In genomic region chr8:111743792-111744696, GRCm38 (mm10) we compare ENCODE assay signal across 8 mouse cellular contexts. TPM values are rescaled to one million over a fixed set of nuclear protein-coding genes. Genes with fewer than 3 reads are reported as not detected.
DNase-seq lines count a peak whose midpoint lies in the region; ATAC-seq and TF ChIP-seq lines count a peak whose summit lies in the region.

Bcar1 (minus strand) TSS chr8:111743809.

- peak within 1 kb of the TSS; percentile 94 for H3K27ac ChIP-seq in gastrocnemius, adult 2 months
- H3K27ac ChIP-seq in hindbrain, embryonic 15.5 days (replicated peaks): peak within 1 kb of the TSS; percentile 81
- H3K27ac ChIP-seq in midbrain, embryonic 10.5 days (replicated peaks): peak within 1 kb of the TSS; percentile 98
- H3K27ac ChIP-seq in stomach, embryonic 14.5 days (ENCODE audit: low read length): peak within 1 kb of the TSS; percentile 72; the same call in 1 of the 2 replicates

- H3K4me2 ChIP-seq in hindbrain, embryonic 15.5 days: peak within 1 kb of the TSS; percentile 81
- peak within 1 kb of the TSS; percentile 87 for H3K4me2 ChIP-seq in stomach, embryonic 14.5 days (replicated peaks; ENCODE audit: low read depth, low read length)

- no peaks in the 10 kb centered on the region for H3K36me3 ChIP-seq in hindbrain, embryonic 15.5 days
- H3K36me3 ChIP-seq in midbrain, embryonic 10.5 days: peaks cover 6% of the 10 kb centered on the region; the same call in 1 of the 2 replicates
- no peaks in the 10 kb centered on the region for H3K36me3 ChIP-seq in stomach, embryonic 14.5 days (ENCODE audit: control insufficient read depth, insufficient read depth, low read length)

- no peaks in the 10 kb centered on the region for H3K27me3 ChIP-seq in hindbrain, embryonic 15.5 days
- peaks cover 8% of the 10 kb centered on the region for H3K27me3 ChIP-seq in midbrain, embryonic 10.5 days (ENCODE audit: low read depth, poor library complexity, severe bottlenecking)
- H3K27me3 ChIP-seq in stomach, embryonic 14.5 days (ENCODE audit: control insufficient read depth, insufficient read depth, low read length): no peaks in the 10 kb centered on the region

- ATAC-seq in hindbrain, embryonic 15.5 days (ENCODE audit: low FRiP score, low read depth): peak; percentile 70
- peak; percentile 47 for ATAC-seq in stomach, embryonic 14.5 days (ENCODE audit: insufficient number of reproducible peaks, insufficient read depth, low FRiP score, low read depth)
- ATAC-seq in activated CD4-positive, CD25-positive, alpha-beta regulatory T cell, adult 4 months: no peak

- peak within 1 kb of the TSS; percentile 92 for H3K9ac ChIP-seq in hindbrain, embryonic 15.5 days
- H3K9ac ChIP-seq in stomach, embryonic 14.5 days (replicated peaks; ENCODE audit: low read depth, low read length): peak within 1 kb of the TSS; percentile 86

- 10% methylated on average over 35 of the region's 40 CpGs for WGBS in hindbrain, embryonic 15.5 days
- 10% methylated on average over 40 of the region's 40 CpGs for WGBS in midbrain, embryonic 10.5 days
- WGBS in stomach, embryonic 14.5 days: 11% methylated on average over 37 of the region's 40 CpGs

- H3K4me1 ChIP-seq in hindbrain, embryonic 15.5 days (replicated peaks): peaks cover 66% of the 10 kb centered on the region
- peaks cover 74% of the 10 kb centered on the region for H3K4me1 ChIP-seq in midbrain, embryonic 10.5 days
- peaks cover 56% of the 10 kb centered on the region for H3K4me1 ChIP-seq in stomach, embryonic 14.5 days (ENCODE audit: control insufficient read depth, insufficient read depth, low read length)

- no peak for TF ChIP-seq CTCF in gastrocnemius, adult 2 months (IDR thresholded peaks at IDR 0.05)

- DNase-seq in ZHBTc4 (ENCODE audit: low read depth, low spot score): peak; percentile 73
- DNase-seq in cerebellum, postnatal 10 days: peak; percentile 97
- peak; percentile 90 for DNase-seq in gastrocnemius, adult 2 months
- DNase-seq in left cerebral cortex, postnatal 14 days (ENCODE audit: low spot score in 2 of 2): peak in 1 of 2 experiments; percentile 78
- peak; percentile 90 for DNase-seq in midbrain, embryonic 10.5 days (ENCODE audit: low spot score)

- H3K9me3 ChIP-seq in hindbrain, embryonic 15.5 days: no peaks in the 10 kb centered on the region
- no peaks in the 10 kb centered on the region for H3K9me3 ChIP-seq in midbrain, embryonic 10.5 days (replicated peaks)
- H3K9me3 ChIP-seq in stomach, embryonic 14.5 days (ENCODE audit: control insufficient read depth, low read depth, low read length): no peaks in the 10 kb centered on the region

- intact Hi-C loops in gastrocnemius, adult 2 months (cut with DNase I): no loop called here
- intact Hi-C loops in left cerebral cortex, postnatal 14 days (cut with DNase I): no loop called here

- H3K4me3 ChIP-seq in gastrocnemius, adult 2 months: peak within 1 kb of the TSS; percentile 90
- peak within 1 kb of the TSS; percentile 90 for H3K4me3 ChIP-seq in hindbrain, embryonic 15.5 days
- H3K4me3 ChIP-seq in midbrain, embryonic 10.5 days: peak within 1 kb of the TSS; percentile 95
- H3K4me3 ChIP-seq in stomach, embryonic 14.5 days (ENCODE audit: low read depth, low read length): peak within 1 kb of the TSS; percentile 95

RNA-seq across cellular contexts. Expression of gene Bcar1, which starts in this region (rescaled TPM):
- 10 to 100 TPM; 10.8 to 12.6 TPM for total RNA-seq in gastrocnemius, adult 2 months (2021)
- 46.5 and 54.2 TPM in 2 replicates for polyA plus RNA-seq in hindbrain, embryonic 15.5 days (2015; fragmentation: Nextera tagmentation; extraction: Ambion mirVana)
- total RNA-seq in left cerebral cortex, postnatal 14 days (2021): 10 to 100 TPM; 47.5 to 53.7 TPM
- 52.4 and 53.7 TPM in 2 replicates for polyA plus RNA-seq in midbrain, embryonic 10.5 days (2016; fragmentation: Nextera tagmentation; extraction: Ambion mirVana)
- polyA plus RNA-seq in stomach, embryonic 14.5 days (2014; fragmentation: Nextera tagmentation; extraction: Ambion mirVana): 43.5 and 46.5 TPM in 2 replicates
- under 1 TPM; 0.21 to 0.38 TPM for polyA plus RNA-seq in activated CD4-positive, CD25-positive, alpha-beta regulatory T cell, adult 4 months (2017; shearing (Covaris generic))

Comparison
In these comparisons a context has a peak if more than half of its experiments do, and no peak if none do; other contexts are left out.
1. RNA of gene Bcar1 (polyA plus RNA-seq): 46.5 to 54.2 TPM in hindbrain, embryonic 15.5 days, 52.4 to 53.7 TPM in midbrain, embryonic 10.5 days and 43.5 to 46.5 TPM in stomach, embryonic 14.5 days; 0.21 to 0.38 TPM in activated CD4-positive, CD25-positive, alpha-beta regulatory T cell, adult 4 months; every median in the first group is over 10 times any median in the second.
2. Peak in every context shown above with its lines, with median percentiles within 50 percentile points of each other: H3K27ac ChIP-seq and H3K4me3 ChIP-seq.